Mouse (Mus musculus): ENCODE measurements around the gene Zfp36l2.

Gene Zfp36l2

GRCm38 (mm10) chr17:84175196-84175595 lies 12.6 kb downstream of the Zfp36l2 start:
- Histone ChIP-seq H3K27me3 (ENCODE audit: control insufficient read depth, insufficient read depth, low read length, poor library complexity, severe bottlenecking) (no peaks in the 10 kb centered on the region), H3K36me3 (ENCODE audit: control insufficient read depth, insufficient read depth, low read length, poor library complexity, severe bottlenecking) (no peaks in the 10 kb centered on the region)
- no peak for DNase-seq (ENCODE audit: low read depth, low spot score)

DNA sequence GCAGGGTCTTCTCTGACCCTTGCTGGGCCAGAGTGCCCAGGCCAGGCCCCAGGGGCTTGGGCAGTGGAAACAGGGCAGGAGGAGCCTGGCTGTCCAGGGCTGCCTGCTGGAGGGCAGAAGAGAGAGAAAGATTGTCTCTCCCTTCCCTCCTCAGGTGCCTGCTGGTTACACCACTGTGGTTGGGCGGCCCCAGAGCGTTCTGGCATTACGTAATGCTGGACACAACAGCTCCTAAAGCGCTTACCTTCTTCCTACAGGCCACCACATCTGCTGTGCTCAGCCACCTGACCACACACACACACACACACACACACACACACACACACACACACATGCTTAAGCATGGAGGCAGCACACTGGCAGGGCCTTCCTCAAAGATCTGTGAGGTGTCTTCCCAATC lies 20.4 kb downstream of the Zfp36l2 start:
- H3K27me3 ChIP-seq (ENCODE audit: control insufficient read depth, insufficient read depth, low read length, poor library complexity, severe bottlenecking) = no peaks in the 10 kb centered on the region
- no peak for DNase-seq (ENCODE audit: low read depth, low spot score)

GRCm38 (mm10) chr17:84166135-84166860 lies 21.4 kb downstream of the Zfp36l2 start:
- DNase-seq (ENCODE audit: low read depth, low spot score) = no peak
- Histone ChIP-seq H3K27me3 (ENCODE audit: control insufficient read depth, insufficient read depth, low read length, poor library complexity, severe bottlenecking) (no peaks in the 10 kb centered on the region), H3K36me3 (ENCODE audit: control insufficient read depth, insufficient read depth, low read length, poor library complexity, severe bottlenecking) (no peaks in the 10 kb centered on the region)

More for the DNA sequence above, 20.4 kb downstream of the Zfp36l2 start:
- H3K36me3 ChIP-seq (ENCODE audit: control insufficient read depth, insufficient read depth, low read length, poor library complexity, severe bottlenecking) = no peaks in the 10 kb centered on the region

DNA sequence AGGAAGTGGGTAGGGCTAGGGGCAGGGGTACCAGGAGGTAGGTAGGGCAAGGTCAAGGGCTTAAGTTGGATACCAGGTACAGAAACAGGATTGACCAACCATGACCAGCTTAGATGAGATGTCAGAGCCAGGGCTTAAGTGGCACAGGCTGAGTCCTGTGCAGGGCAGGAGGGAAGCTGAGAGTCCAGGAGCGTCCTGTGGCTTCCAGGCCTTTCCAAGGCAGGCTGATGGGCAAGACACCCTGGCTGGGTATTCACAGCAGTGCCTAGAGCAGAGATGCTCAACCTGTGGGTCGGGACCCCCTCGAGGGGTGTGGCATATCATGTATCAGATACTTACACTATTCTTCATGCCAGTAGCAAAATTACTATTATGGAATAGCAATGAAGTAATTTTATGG lies 22.0 kb downstream of the Zfp36l2 start:
- DNase-seq (ENCODE audit: low read depth, low spot score) = no peak
- no peaks in the 10 kb centered on the region for H3K27me3 ChIP-seq (ENCODE audit: control insufficient read depth, insufficient read depth, low read length, poor library complexity, severe bottlenecking)
- no peaks in the 10 kb centered on the region for H3K36me3 ChIP-seq (ENCODE audit: control insufficient read depth, insufficient read depth, low read length, poor library complexity, severe bottlenecking)

DNA sequence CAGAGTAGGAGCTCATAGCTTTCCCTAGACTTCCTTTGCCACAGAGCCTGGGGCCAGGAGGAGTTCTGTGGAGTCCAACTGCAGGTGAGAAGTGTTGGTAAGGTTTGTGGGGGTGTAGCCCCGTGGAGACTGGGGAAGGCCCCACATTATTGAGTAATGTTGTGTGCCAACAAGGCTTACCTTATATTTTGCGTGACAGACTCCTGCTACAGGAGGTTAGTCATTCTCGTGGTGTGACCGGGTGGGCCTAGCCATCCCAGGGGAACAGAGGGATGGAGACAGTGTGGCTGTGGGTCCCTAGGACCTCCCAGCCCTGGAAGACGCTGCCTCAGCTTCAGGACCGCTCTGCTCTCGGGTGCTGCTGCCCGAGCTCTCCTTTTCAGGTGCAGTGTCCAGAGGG lies 23.6 kb downstream of the Zfp36l2 start:
- Histone ChIP-seq H3K27me3 (ENCODE audit: control insufficient read depth, insufficient read depth, low read length, poor library complexity, severe bottlenecking) (no peaks in the 10 kb centered on the region), H3K36me3 (ENCODE audit: control insufficient read depth, insufficient read depth, low read length, poor library complexity, severe bottlenecking) (no peaks in the 10 kb centered on the region)
- no peak for DNase-seq (ENCODE audit: low read depth, low spot score)

GRCm38 (mm10) chr17:84163066-84163785 lies 24.5 kb downstream of the Zfp36l2 start:
- Histone ChIP-seq H3K36me3 (ENCODE audit: control insufficient read depth, insufficient read depth, low read length, poor library complexity, severe bottlenecking) (no peaks in the 10 kb centered on the region), H3K27me3 (ENCODE audit: control insufficient read depth, insufficient read depth, low read length, poor library complexity, severe bottlenecking) (no peaks in the 10 kb centered on the region)
- no peak for DNase-seq (ENCODE audit: low read depth, low spot score)

DNA sequence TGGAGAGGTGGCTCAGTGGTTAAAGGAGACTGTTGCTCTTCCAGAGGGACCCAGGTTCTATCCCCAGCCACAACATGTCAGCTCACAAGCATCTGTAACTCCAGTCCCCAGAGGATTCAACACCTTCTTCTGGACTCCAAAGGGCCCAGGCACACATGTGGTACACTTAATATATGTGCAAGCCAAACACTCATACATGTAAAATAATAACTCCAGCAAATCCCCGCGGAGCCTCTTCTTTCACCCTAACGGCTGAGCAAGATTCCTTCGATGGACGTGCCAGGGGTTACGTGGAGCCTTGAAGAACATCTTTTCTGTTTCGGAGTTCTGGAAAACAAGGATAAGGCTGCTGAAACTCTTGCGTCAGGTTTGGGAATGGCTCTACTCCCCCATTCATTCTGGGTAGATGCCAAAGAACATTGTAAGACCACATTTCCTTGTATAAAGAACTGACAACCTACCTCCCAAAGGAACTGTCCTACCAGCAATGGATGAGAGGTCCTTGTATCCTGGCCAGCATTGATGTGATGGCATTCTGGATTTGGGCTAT lies 25.5 kb downstream of the Zfp36l2 start:
- H3K27me3 ChIP-seq (ENCODE audit: control insufficient read depth, insufficient read depth, low read length, poor library complexity, severe bottlenecking) = no peaks in the 10 kb centered on the region
- no peak for DNase-seq (ENCODE audit: low read depth, low spot score)

GRCm38 (mm10) chr17:84161231-84161854 lies 26.4 kb downstream of the Zfp36l2 start:
- DNase-seq (ENCODE audit: low read depth, low spot score) = peak; percentile 54
- H3K27me3 ChIP-seq (ENCODE audit: control insufficient read depth, insufficient read depth, low read length, poor library complexity, severe bottlenecking) = no peaks in the 10 kb centered on the region
- H3K36me3 ChIP-seq (ENCODE audit: control insufficient read depth, insufficient read depth, low read length, poor library complexity, severe bottlenecking) = no peaks in the 10 kb centered on the region

More for the DNA sequence above, 25.5 kb downstream of the Zfp36l2 start:
- no peaks in the 10 kb centered on the region for H3K36me3 ChIP-seq (ENCODE audit: control insufficient read depth, insufficient read depth, low read length, poor library complexity, severe bottlenecking)

DNA sequence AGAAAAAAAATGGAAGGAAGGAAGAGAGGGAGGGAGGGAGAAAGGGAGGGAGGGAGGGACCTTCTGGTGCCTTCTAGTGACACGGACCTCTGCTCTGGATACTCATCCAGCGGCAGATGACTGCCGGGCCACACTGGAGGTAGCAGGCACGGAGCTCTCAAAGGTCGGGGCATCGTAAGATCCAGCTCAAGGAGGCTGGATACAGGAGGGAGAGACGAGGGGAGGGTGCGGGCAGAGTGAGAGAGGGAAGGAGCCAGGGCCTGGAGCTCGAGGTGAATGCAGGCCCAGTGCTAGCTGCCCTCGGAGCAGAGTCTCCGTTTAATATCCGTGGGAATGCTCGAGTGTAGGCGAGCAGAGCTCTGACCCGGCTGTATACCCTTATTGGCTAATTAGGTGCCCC lies 28.9 kb downstream of the Zfp36l2 start:
- DNase-seq (ENCODE audit: low read depth, low spot score) = no peak
- Histone ChIP-seq H3K27me3 (ENCODE audit: control insufficient read depth, insufficient read depth, low read length, poor library complexity, severe bottlenecking) (no peaks in the 10 kb centered on the region), H3K36me3 (ENCODE audit: control insufficient read depth, insufficient read depth, low read length, poor library complexity, severe bottlenecking) (no peaks in the 10 kb centered on the region)

DNA sequence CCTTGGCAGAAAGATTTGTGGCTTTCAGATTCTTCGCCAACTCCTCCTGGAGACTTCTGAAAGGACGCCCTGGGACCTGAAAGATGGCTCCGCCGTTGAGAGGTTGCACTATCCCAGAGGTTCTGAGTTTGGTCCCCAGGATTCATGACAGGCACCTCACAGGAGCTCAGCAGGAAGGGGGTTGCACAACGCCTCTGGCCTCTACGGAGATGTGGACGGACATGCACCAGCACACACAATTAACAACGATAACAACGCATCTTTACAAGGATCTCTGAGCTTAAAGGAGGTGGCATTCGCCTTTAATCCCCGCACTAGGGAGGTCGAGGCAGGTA lies 29.3 kb downstream of the Zfp36l2 start:
- Histone ChIP-seq H3K27me3 (ENCODE audit: control insufficient read depth, insufficient read depth, low read length, poor library complexity, severe bottlenecking) (no peaks in the 10 kb centered on the region), H3K36me3 (ENCODE audit: control insufficient read depth, insufficient read depth, low read length, poor library complexity, severe bottlenecking) (no peaks in the 10 kb centered on the region)
- DNase-seq (ENCODE audit: low read depth, low spot score) = no peak

DNA sequence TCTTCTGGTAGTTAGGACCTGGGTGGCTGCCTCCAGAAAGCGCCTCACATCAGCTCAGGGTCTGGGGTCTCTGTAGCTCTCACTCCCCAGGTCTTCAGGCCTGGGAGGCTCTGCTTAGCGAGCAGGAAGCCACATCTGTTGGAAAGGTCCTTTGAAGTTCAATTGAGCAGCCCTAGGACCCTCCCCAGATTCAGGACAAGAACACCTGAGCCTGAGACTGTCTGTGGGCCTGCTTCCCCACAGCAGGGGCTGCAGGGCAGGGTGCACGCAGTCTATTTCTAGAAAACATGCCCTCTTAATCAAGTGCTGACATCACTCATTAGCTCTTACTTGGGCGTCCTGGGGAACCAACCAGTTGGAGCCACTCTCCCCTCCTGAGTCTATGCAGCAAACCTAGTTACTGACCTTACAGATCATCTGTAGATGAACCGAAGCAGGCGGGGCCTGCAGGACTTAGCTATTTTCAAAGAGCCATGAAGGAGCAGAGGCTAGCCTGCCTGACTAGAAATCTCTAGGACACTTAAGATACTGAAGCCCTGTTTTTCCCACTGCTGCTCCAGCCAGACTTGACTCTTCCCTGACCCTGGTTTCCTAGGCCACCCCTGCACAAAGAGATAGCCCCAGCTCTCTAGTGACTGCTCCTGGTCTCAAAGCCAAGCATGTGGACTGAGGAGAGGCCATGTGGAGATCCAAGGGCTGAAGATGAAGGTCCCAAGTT lies 29.8 kb downstream of the Zfp36l2 start:
- no peak for DNase-seq (ENCODE audit: low read depth, low spot score)
- Histone ChIP-seq H3K27me3 (ENCODE audit: control insufficient read depth, insufficient read depth, low read length, poor library complexity, severe bottlenecking) (no peaks in the 10 kb centered on the region), H3K36me3 (ENCODE audit: control insufficient read depth, insufficient read depth, low read length, poor library complexity, severe bottlenecking) (no peaks in the 10 kb centered on the region)

GRCm38 (mm10) chr17:84156748-84157742 lies 30.7 kb downstream of the Zfp36l2 start:
- Histone ChIP-seq H3K36me3 (ENCODE audit: control insufficient read depth, insufficient read depth, low read length, poor library complexity, severe bottlenecking) (no peaks in the 10 kb centered on the region), H3K27me3 (ENCODE audit: control insufficient read depth, insufficient read depth, low read length, poor library complexity, severe bottlenecking) (no peaks in the 10 kb centered on the region)
- DNase-seq (ENCODE audit: low read depth, low spot score) = no peak

- DNase-seq (ENCODE audit: low read depth, low spot score) = no peak
- Histone ChIP-seq H3K36me3 (ENCODE audit: control insufficient read depth, insufficient read depth, low read length, poor library complexity, severe bottlenecking) (no peaks in the 10 kb centered on the region), H3K27me3 (ENCODE audit: control insufficient read depth, insufficient read depth, low read length, poor library complexity, severe bottlenecking) (no peaks in the 10 kb centered on the region)
Measured at GRCm38 (mm10) chr17:84156227-84156573, 31.5 kb downstream of the Zfp36l2 start.

Data from splenic B cell, adult 2 months (primary cell).